Mouse (Mus musculus) embryonic facial prominence, embryonic 13.5 days (tissue): Measurements from ENCODE around the gene Mtg1. TPM values are rescaled to one million over a fixed set of nuclear protein-coding genes. Genes with fewer than 3 reads are reported as not detected.
"Not testable (repeated sequence)": the region's sequence is repeated elsewhere in the genome, so short reads cannot be mapped to it uniquely, and the experiment has no call there.

Source experiments
- ATAC-seq: fragments of 200-750 bp; cut with Nextera tagmentation; 2 replicates; pipeline ENCODE4 v1.8.0; 2017; ENCODE audit warnings: low read depth; ENCODE audit not compliant: insufficient number of reproducible peaks, insufficient read depth, low FRiP score, low TSS enrichment
- H3K27ac ChIP-seq: fragments of 300-500 bp; sonication (generic); 2 replicates; pipeline ENCODE4 v1.5.1; 2015; ENCODE audit warnings: moderate library complexity, mild to moderate bottlenecking, inconsistent platforms
- H3K27me3 ChIP-seq: fragments of 300-500 bp; sonication (generic); 2 replicates; pipeline ENCODE4 v1.6.1; 2015; ENCODE audit warnings: mild to moderate bottlenecking, inconsistent platforms
- H3K36me3 ChIP-seq: fragments of 300-500 bp; sonication (generic); 2 replicates; pipeline ENCODE4 v1.6.1; 2015; ENCODE audit warnings: mild to moderate bottlenecking, inconsistent platforms
- H3K4me1 ChIP-seq: fragments of 300-500 bp; sonication (generic); 2 replicates; pipeline ENCODE4 v1.6.1; 2015; ENCODE audit warnings: inconsistent platforms
- H3K4me2 ChIP-seq: fragments of 300-500 bp; sonication (generic); 2 replicates; pipeline ENCODE4 v1.6.1; 2015; ENCODE audit warnings: moderate library complexity, mild to moderate bottlenecking, inconsistent platforms
- H3K4me3 ChIP-seq: fragments of 300-500 bp; sonication (generic); 2 replicates; pipeline ENCODE4 v1.5.1; 2015; ENCODE audit warnings: mild to moderate bottlenecking, inconsistent platforms
- H3K9ac ChIP-seq: fragments of 300-500 bp; sonication (generic); 2 replicates; pipeline ENCODE4 v1.6.1; 2015; ENCODE audit warnings: mild to moderate bottlenecking, inconsistent platforms
- H3K9me3 ChIP-seq: fragments of 300-500 bp; sonication (generic); 2 replicates; pipeline ENCODE4 v1.6.1; 2016; ENCODE audit warnings: inconsistent platforms
- WGBS: fragments of 180-500 bp; shearing (Covaris S2); methylation state at CpG from one replicate; pipeline ENCODE4 v1.1.7; 2015; ENCODE audit warnings: mixed read lengths; 5-methylcytosine and 5-hydroxymethylcytosine counted together
- polyA plus RNA-seq: library from polyadenylated mRNA; unstranded; fragments of >200 nt; fragmentation: Nextera tagmentation; extraction: Ambion mirVana; gene quantifications from 2 replicates; pipeline ENCODE4 v1.2.1, GENCODE M21; 2015

Mtg1 gene
- polyA plus RNA-seq, 1 experiment from 2014 or later: 24.2 TPM

- Histone ChIP-seq H3K9me3 (no peaks in the 10 kb centered on the region), H3K4me2 (peak within 1 kb of the TSS; percentile 85), H3K4me3 (peak within 1 kb of the TSS; percentile 79), H3K4me1 (peaks cover 11% of the 10 kb centered on the region), H3K27ac (peak within 1 kb of the TSS; percentile 86), H3K27me3 (no peaks in the 10 kb centered on the region), H3K36me3 (peaks cover 22% of the 10 kb centered on the region), H3K9ac (peak within 1 kb of the TSS; percentile 87)
- 1% methylated on average over 23 of the region's 23 CpGs for WGBS
- ATAC-seq: 0 out of 2 replicates have a peak, but pooled peaks have one; percentile 59
Observed at GRCm38 (mm10) chr7:140115583-140116328, 21.6 kb upstream of the Mtg1 start, which contains the start of gene Paox. TSS of gene Paox (plus strand) at chr7:140115799.

DNA sequence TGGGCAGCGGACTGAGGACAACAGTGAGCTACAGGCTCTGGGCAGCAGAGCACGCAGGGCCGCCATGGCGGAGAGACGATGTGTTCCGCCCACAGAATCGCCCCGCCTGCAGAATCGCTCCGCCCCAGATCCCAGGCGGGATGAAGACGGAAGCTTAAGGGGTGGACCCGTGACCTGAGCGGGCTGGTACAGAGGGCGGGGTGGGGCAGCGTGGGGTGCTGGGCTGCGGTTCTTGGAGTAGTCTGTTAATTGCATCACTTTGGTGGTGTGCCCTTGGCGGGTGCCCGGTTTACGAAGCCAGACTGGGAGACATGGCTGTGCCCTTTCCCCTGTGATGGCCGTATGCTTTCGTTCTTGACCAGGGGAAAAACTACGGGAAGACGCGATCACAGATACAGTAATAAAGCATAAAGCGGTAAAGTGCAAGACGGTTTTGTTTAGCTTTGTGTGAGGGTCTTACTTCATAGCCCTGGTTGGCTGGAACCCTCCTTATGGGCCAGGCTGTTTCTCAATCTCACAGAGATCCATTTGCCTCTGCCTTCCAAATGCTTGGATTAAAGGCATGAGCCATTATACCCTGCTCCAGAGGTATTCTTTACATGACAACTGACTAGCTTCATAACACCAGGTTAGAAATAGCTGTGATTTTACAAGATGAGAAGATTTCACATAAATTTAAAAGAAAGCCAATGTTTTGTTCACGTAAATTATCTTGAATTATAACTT, 20.9 kb upstream of the Mtg1 start, which contains the start of gene Echs1:
Gene Echs1 (minus strand): TSS at position 148 of the 726 bp plus-strand sequence.
- Histone ChIP-seq H3K9ac (peak within 1 kb of the TSS; percentile 87), H3K9me3 (no peaks in the 10 kb centered on the region), H3K27ac (peak within 1 kb of the TSS; percentile 86), H3K4me1 (peaks cover 11% of the 10 kb centered on the region), H3K4me2 (peak within 1 kb of the TSS; percentile 85), H3K36me3 (peaks cover 14% of the 10 kb centered on the region), H3K27me3 (no peaks in the 10 kb centered on the region), H3K4me3 (peak within 1 kb of the TSS; percentile 79)
- peak; percentile 91 for ATAC-seq
- 4% methylated on average over 28 of the region's 28 CpGs for WGBS

DNA sequence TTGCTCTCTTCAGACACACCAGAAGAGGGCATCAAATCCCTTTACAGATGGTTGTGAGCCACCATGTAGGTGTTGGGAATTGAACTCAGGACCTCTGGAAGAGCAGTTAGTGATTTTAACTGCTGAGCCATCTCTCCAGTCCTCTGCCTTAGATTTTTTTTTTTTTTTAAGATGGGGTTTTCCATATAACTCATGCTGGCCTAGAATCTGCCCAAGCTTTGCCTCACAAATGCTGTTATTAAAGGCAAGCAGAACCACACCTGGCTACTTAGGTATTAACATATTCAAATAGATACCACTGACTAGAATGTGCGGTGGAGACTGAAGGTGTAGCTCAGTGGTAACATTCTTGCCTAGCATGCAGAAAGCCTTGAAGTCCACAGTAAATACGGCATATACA, 16.9 kb upstream of the Mtg1 start:
- Histone ChIP-seq H3K9me3 (no peaks in the 10 kb centered on the region), H3K36me3 (no peaks in the 10 kb centered on the region), H3K4me3 (no peak overlapping the region), H3K4me1 (peaks cover 8% of the 10 kb centered on the region), H3K4me2 (no peak overlapping the region), H3K27ac (no peak overlapping the region), H3K27me3 (no peaks in the 10 kb centered on the region), H3K9ac (no peak overlapping the region)
- no peak for ATAC-seq
- 90% methylated on average over 2 of the region's 2 CpGs for WGBS

- Histone ChIP-seq H3K27ac (no peak overlapping the region), H3K9me3 (no peaks in the 10 kb centered on the region), H3K9ac (no peak overlapping the region), H3K4me3 (no peak overlapping the region), H3K4me2 (no peak overlapping the region), H3K4me1 (peaks cover 8% of the 10 kb centered on the region), H3K36me3 (no peaks in the 10 kb centered on the region), H3K27me3 (no peaks in the 10 kb centered on the region)
- WGBS: 69% methylated on average over 13 of the region's 13 CpGs
- ATAC-seq: no peak
Observed at GRCm38 (mm10) chr7:140121338-140121910, 15.9 kb upstream of the Mtg1 start.

GRCm38 (mm10) chr7:140122765-140123164, 14.6 kb upstream of the Mtg1 start:
- Histone ChIP-seq H3K4me3 (no peak overlapping the region), H3K4me1 (peaks cover 10% of the 10 kb centered on the region), H3K9me3 (no peaks in the 10 kb centered on the region), H3K36me3 (no peaks in the 10 kb centered on the region), H3K27me3 (no peaks in the 10 kb centered on the region), H3K9ac (no peak overlapping the region), H3K4me2 (no peak overlapping the region), H3K27ac (no peak overlapping the region)
- 32% methylated on average over 4 of the region's 4 CpGs for WGBS
- no peak for ATAC-seq

- ATAC-seq: no peak
- no peak overlapping the region for H3K4me3 ChIP-seq
- H3K9me3 ChIP-seq: no peaks in the 10 kb centered on the region
- no peak overlapping the region for H3K9ac ChIP-seq
- H3K4me1 ChIP-seq: peaks cover 10% of the 10 kb centered on the region
- H3K4me2 ChIP-seq: no peak overlapping the region
- no peak overlapping the region for H3K27ac ChIP-seq
- no peaks in the 10 kb centered on the region for H3K27me3 ChIP-seq
- 94% methylated on average over 1 of the region's 1 CpGs for WGBS
- H3K36me3 ChIP-seq: peaks cover 3% of the 10 kb centered on the region; the same call in 1 of the 2 replicates
Observed at GRCm38 (mm10) chr7:140124382-140124781, 13.0 kb upstream of the Mtg1 start.

- H3K36me3 ChIP-seq: peaks cover 14% of the 10 kb centered on the region
- no peaks in the 10 kb centered on the region for H3K9me3 ChIP-seq
- ATAC-seq: peak; percentile 94
- H3K9ac ChIP-seq: peak overlapping the region; percentile 84
- 2% methylated on average over 40 of the region's 40 CpGs for WGBS
- peak overlapping the region; percentile 81 for H3K4me2 ChIP-seq
- H3K27me3 ChIP-seq: no peaks in the 10 kb centered on the region
- H3K4me1 ChIP-seq: peaks cover 10% of the 10 kb centered on the region
- peak overlapping the region; percentile 57; the same call in 1 of the 2 replicates for H3K27ac ChIP-seq
- H3K4me3 ChIP-seq: peak overlapping the region; percentile 75
Observed at GRCm38 (mm10) chr7:140125278-140126021, 11.9 kb upstream of the Mtg1 start.

- peak overlapping the region; percentile 75 for H3K4me3 ChIP-seq
- 6% methylated on average over 5 of the region's 5 CpGs for WGBS
- H3K27ac ChIP-seq: peak overlapping the region; percentile 57; the same call in 1 of the 2 replicates
- H3K9me3 ChIP-seq: no peaks in the 10 kb centered on the region
- H3K36me3 ChIP-seq: peaks cover 19% of the 10 kb centered on the region
- no peaks in the 10 kb centered on the region for H3K27me3 ChIP-seq
- H3K9ac ChIP-seq: peak overlapping the region; percentile 84
- peaks cover 10% of the 10 kb centered on the region for H3K4me1 ChIP-seq
- peak overlapping the region; percentile 81 for H3K4me2 ChIP-seq
- no peak for ATAC-seq
Observed at GRCm38 (mm10) chr7:140126022-140126350, 11.4 kb upstream of the Mtg1 start.

DNA sequence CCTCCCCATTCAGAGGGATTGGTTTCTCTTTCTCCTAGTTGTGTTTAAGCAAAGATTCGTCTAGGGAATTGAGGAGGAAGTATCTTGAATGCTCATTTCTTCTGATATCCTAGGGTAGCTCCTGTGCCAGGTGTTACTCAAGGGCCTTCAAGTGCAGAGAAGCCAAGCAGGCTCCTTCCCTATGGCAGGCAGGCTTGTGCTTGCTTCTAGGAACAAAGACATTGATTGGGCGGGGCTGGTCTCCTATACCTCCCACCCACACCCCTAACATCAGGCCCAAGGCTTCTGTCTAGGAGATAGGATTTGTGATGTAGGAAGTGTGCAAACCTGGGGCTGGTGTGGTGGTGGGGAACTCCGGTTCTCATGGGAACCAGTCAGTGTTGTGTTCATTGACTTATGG, 10.4 kb upstream of the Mtg1 start:
- peak overlapping the region; percentile 32 for H3K4me2 ChIP-seq
- WGBS: 81% methylated on average over 3 of the region's 3 CpGs
- peaks cover 19% of the 10 kb centered on the region for H3K36me3 ChIP-seq
- H3K4me3 ChIP-seq: no peak overlapping the region
- H3K9me3 ChIP-seq: no peaks in the 10 kb centered on the region
- H3K4me1 ChIP-seq: peaks cover 10% of the 10 kb centered on the region
- no peak for ATAC-seq
- H3K9ac ChIP-seq: 0 out of 2 replicates have a peak overlapping the region, but pooled peaks have one; percentile 17
- no peaks in the 10 kb centered on the region for H3K27me3 ChIP-seq
- H3K27ac ChIP-seq: no peak overlapping the region

DNA sequence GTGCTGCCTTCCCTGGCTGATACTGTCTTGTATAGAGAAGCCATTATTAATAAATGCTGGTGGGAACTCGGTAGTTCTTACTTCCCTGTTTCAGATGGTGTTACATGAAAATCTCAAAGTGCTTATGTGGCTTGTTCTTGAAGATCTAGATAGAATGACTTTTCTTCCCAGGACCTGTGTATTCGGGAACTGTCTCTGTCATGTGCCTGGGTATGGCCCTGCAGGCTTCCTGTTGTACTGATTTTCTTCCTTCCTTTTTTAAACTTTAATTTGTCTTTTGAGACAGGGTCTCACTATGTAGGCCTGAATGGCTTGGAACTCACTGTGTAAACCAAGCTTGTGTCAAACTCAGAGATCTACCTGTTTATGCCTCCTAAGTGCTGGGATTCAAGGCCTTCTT, 9.5 kb upstream of the Mtg1 start:
- no peak overlapping the region for H3K9ac ChIP-seq

DNA sequence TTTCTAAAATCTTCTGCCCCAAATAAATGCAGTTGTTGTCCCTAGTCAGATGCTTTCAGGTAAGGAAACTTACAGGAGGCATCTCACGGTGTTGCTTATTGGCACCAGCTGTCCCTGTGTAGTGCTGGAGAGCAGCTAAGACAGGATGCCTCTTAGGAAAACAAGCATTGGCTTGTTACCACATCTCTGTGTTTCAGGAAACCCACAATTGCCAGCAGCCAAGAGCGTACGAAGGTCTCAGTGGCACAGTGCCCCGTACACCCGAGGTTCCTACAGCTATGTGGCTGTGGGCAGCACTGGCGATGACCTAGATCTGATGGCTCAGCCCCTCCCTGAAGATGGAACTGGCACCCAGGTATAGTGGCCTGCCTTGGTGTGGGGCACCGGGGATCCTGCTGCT, 5.2 kb upstream of the Mtg1 start:
- H3K36me3 ChIP-seq: peaks cover 26% of the 10 kb centered on the region
- H3K4me1 ChIP-seq, H3K9me3 ChIP-seq, H3K9ac ChIP-seq, ATAC-seq, H3K4me3 ChIP-seq, H3K27ac ChIP-seq, H3K4me2 ChIP-seq, H3K27me3 ChIP-seq: not testable (repeated sequence)
- whole genome bisulfite sequencing: 84% methylated on average over 7 of the region's 7 CpGs

More for the DNA sequence above, 9.5 kb upstream of the Mtg1 start:
- H3K4me3 ChIP-seq: no peak overlapping the region
- no peak for ATAC-seq
- no peaks in the 10 kb centered on the region for H3K27me3 ChIP-seq
- 88% methylated on average over 2 of the region's 2 CpGs for WGBS
- no peaks in the 10 kb centered on the region for H3K9me3 ChIP-seq
- no peak overlapping the region for H3K4me2 ChIP-seq
- peaks cover 10% of the 10 kb centered on the region for H3K4me1 ChIP-seq
- H3K27ac ChIP-seq: no peak overlapping the region
- H3K36me3 ChIP-seq: peaks cover 19% of the 10 kb centered on the region
